Mouse (Mus musculus) liver, embryonic 15.5 days (tissue): ENCODE measurements around the gene Fzd2. TPM values are rescaled to one million over a fixed set of nuclear protein-coding genes. Genes with fewer than 3 reads are reported as not detected.
A peak's percentile ranks its signal among the peaks of the same experiment; 100 is the strongest.

Experiments used
- ATAC-seq: fragments of 200-750 bp; cut with Nextera tagmentation; 2 replicates; pipeline ENCODE4 v1.8.0; 2017; ENCODE audit warnings: moderate number of reproducible peaks, mild to moderate bottlenecking, moderate library complexity; ENCODE audit not compliant: insufficient read depth
- H3K27ac ChIP-seq: fragments of 300-500 bp; sonication (generic); replicated peaks from 2 replicates; pipeline ENCODE4 v1.5.1; 2015; ENCODE audit warnings: mild to moderate bottlenecking, inconsistent platforms
- H3K27me3 ChIP-seq: fragments of 300-500 bp; sonication (generic); 2 replicates; pipeline ENCODE4 v1.6.1; 2015; ENCODE audit warnings: mild to moderate bottlenecking, inconsistent platforms
- H3K36me3 ChIP-seq: fragments of 300-500 bp; sonication (generic); replicated peaks from 2 replicates; pipeline ENCODE4 v1.6.1; 2015; ENCODE audit warnings: moderate library complexity, mild to moderate bottlenecking, inconsistent platforms
- H3K4me1 ChIP-seq: fragments of 300-500 bp; sonication (generic); replicated peaks from 2 replicates; pipeline ENCODE4 v1.6.1; 2015; ENCODE audit warnings: inconsistent platforms
- H3K4me2 ChIP-seq: fragments of 300-500 bp; sonication (generic); 2 replicates; pipeline ENCODE4 v1.6.1; 2015; ENCODE audit warnings: moderate library complexity, mild to moderate bottlenecking, inconsistent platforms
- H3K4me3 ChIP-seq: fragments of 300-500 bp; sonication (generic); replicated peaks from 2 replicates; pipeline ENCODE4 v1.5.1; 2015; ENCODE audit warnings: mild to moderate bottlenecking, inconsistent platforms
- H3K9ac ChIP-seq: fragments of 300-500 bp; sonication (generic); 2 replicates; pipeline ENCODE4 v1.6.1; 2015; ENCODE audit warnings: moderate library complexity, mild to moderate bottlenecking, inconsistent platforms
- H3K9me3 ChIP-seq: fragments of 300-500 bp; sonication (generic); replicated peaks from 2 replicates; pipeline ENCODE4 v1.6.1; 2016; ENCODE audit warnings: inconsistent platforms
- WGBS: fragments of 180-500 bp; shearing (Covaris S2); methylation state at CpG from one replicate; pipeline ENCODE4 v1.1.7; 2015; ENCODE audit warnings: mixed read lengths; ENCODE audit not compliant: insufficient replicate concordance; 5-methylcytosine and 5-hydroxymethylcytosine counted together
- polyA plus RNA-seq: library from polyadenylated mRNA; unstranded; fragments of >200 nt; fragmentation: Nextera tagmentation; extraction: Ambion mirVana; gene quantifications from 2 replicates; pipeline ENCODE4 v1.2.1, GENCODE M21; 2015

Gene Fzd2
- polyA plus RNA-seq, 1 experiment from 2014 or later = 0.41 TPM

GRCm38 (mm10) chr11:102582016-102582610 is 22.1 kb upstream of the Fzd2 start:
- Histone ChIP-seq H3K9me3 (no peaks in the 10 kb centered on the region), H3K36me3 (no peaks in the 10 kb centered on the region), H3K4me1 (peaks cover 11% of the 10 kb centered on the region), H3K4me2 (no peak overlapping the region), H3K4me3 (no peak overlapping the region), H3K27ac (no peak overlapping the region), H3K27me3 (peaks cover 55% of the 10 kb centered on the region), H3K9ac (no peak overlapping the region)
- WGBS = 42% methylated on average over 13 of the region's 13 CpGs
- no peak for ATAC-seq

GRCm38 (mm10) chr11:102582736-102583135 is 21.5 kb upstream of the Fzd2 start:
- Histone ChIP-seq H3K27me3 (peaks cover 51% of the 10 kb centered on the region), H3K4me1 (peaks cover 11% of the 10 kb centered on the region), H3K27ac (no peak overlapping the region), H3K9me3 (no peaks in the 10 kb centered on the region), H3K9ac (no peak overlapping the region), H3K4me3 (no peak overlapping the region), H3K36me3 (no peaks in the 10 kb centered on the region), H3K4me2 (no peak overlapping the region)
- ATAC-seq = no peak
- 25% methylated on average over 5 of the region's 5 CpGs for WGBS

- Histone ChIP-seq H3K4me3 (no peak overlapping the region), H3K9me3 (no peaks in the 10 kb centered on the region), H3K4me1 (no peaks in the 10 kb centered on the region), H3K27me3 (peaks cover 25% of the 10 kb centered on the region), H3K27ac (no peak overlapping the region), H3K4me2 (no peak overlapping the region), H3K9ac (no peak overlapping the region), H3K36me3 (no peaks in the 10 kb centered on the region)
- 77% methylated on average over 4 of the region's 4 CpGs for WGBS
- ATAC-seq = no peak
These were observed 17.6 kb upstream of the Fzd2 start for GRCm38 (mm10) chr11:102586445-102587130.

- ATAC-seq = no peak
- no peaks in the 10 kb centered on the region for H3K9me3 ChIP-seq
- no peak overlapping the region for H3K4me3 ChIP-seq
- H3K27ac ChIP-seq = no peak overlapping the region
- no peak overlapping the region for H3K4me2 ChIP-seq
- WGBS = 59% methylated on average over 3 of the region's 3 CpGs
- no peaks in the 10 kb centered on the region for H3K36me3 ChIP-seq
- H3K9ac ChIP-seq = no peak overlapping the region
- peaks cover 16% of the 10 kb centered on the region for H3K27me3 ChIP-seq
- no peaks in the 10 kb centered on the region for H3K4me1 ChIP-seq
These were observed 16.6 kb upstream of the Fzd2 start for GRCm38 (mm10) chr11:102587554-102587953.

GRCm38 (mm10) chr11:102595341-102595820 is 8.8 kb upstream of the Fzd2 start:
- Histone ChIP-seq H3K36me3 (no peaks in the 10 kb centered on the region), H3K9me3 (no peaks in the 10 kb centered on the region), H3K4me1 (no peaks in the 10 kb centered on the region), H3K4me3 (no peak overlapping the region), H3K9ac (no peak overlapping the region), H3K27ac (no peak overlapping the region), H3K4me2 (no peak overlapping the region), H3K27me3 (peaks cover 25% of the 10 kb centered on the region)
- no peak for ATAC-seq
- 24% methylated on average over 4 of the region's 4 CpGs for WGBS

- H3K9me3 ChIP-seq = no peaks in the 10 kb centered on the region
- no peak overlapping the region for H3K4me3 ChIP-seq
- no peak for ATAC-seq
- WGBS = 56% methylated on average over 3 of the region's 3 CpGs
- H3K27me3 ChIP-seq = peaks cover 69% of the 10 kb centered on the region
- no peaks in the 10 kb centered on the region for H3K36me3 ChIP-seq
- H3K4me1 ChIP-seq = peaks cover 5% of the 10 kb centered on the region
- no peak overlapping the region for H3K27ac ChIP-seq
- H3K4me2 ChIP-seq = no peak overlapping the region
- H3K9ac ChIP-seq = no peak overlapping the region
These were observed 4.3 kb upstream of the Fzd2 start for GRCm38 (mm10) chr11:102599912-102600311.

GRCm38 (mm10) chr11:102602816-102603495 is 1.2 kb upstream of the Fzd2 start:
- peaks cover 82% of the 10 kb centered on the region for H3K27me3 ChIP-seq

GRCm38 (mm10) chr11:102603496-102603850 is 723 bp upstream of the Fzd2 start:
- H3K9ac ChIP-seq = no peak overlapping the region
- peaks cover 9% of the 10 kb centered on the region for H3K4me1 ChIP-seq
- H3K4me2 ChIP-seq = peak overlapping the region; percentile 52
- H3K4me3 ChIP-seq = peak overlapping the region; percentile 43
- H3K9me3 ChIP-seq = no peaks in the 10 kb centered on the region
- ATAC-seq = no peak
- peaks cover 87% of the 10 kb centered on the region for H3K27me3 ChIP-seq
- no peaks in the 10 kb centered on the region for H3K36me3 ChIP-seq
- WGBS = 1% methylated on average over 10 of the region's 10 CpGs
- no peak overlapping the region for H3K27ac ChIP-seq

More at GRCm38 (mm10) chr11:102602816-102603495, 1.2 kb upstream of the Fzd2 start:
- Histone ChIP-seq H3K9ac (no peak overlapping the region), H3K27ac (no peak overlapping the region), H3K36me3 (no peaks in the 10 kb centered on the region), H3K9me3 (no peaks in the 10 kb centered on the region), H3K4me1 (peaks cover 9% of the 10 kb centered on the region), H3K4me2 (peak overlapping the region; percentile 52), H3K4me3 (peak overlapping the region; percentile 43)
- no peak for ATAC-seq
- 12% methylated on average over 13 of the region's 13 CpGs for WGBS

GRCm38 (mm10) chr11:102604777-102605552 is 769 bp downstream of the Fzd2 start:
- Histone ChIP-seq H3K4me2 (peak overlapping the region; percentile 52), H3K27ac (no peak overlapping the region), H3K4me3 (peak overlapping the region; percentile 43), H3K9me3 (no peaks in the 10 kb centered on the region), H3K9ac (no peak overlapping the region), H3K4me1 (peaks cover 9% of the 10 kb centered on the region), H3K27me3 (peaks cover 99% of the 10 kb centered on the region), H3K36me3 (no peaks in the 10 kb centered on the region)
- no peak for ATAC-seq
- WGBS = under 1% methylated on average over 74 of the region's 74 CpGs

GRCm38 (mm10) chr11:102605553-102606416 is 1.6 kb downstream of the Fzd2 start:
- Histone ChIP-seq H3K27me3 (peaks cover 99% of the 10 kb centered on the region), H3K36me3 (no peaks in the 10 kb centered on the region), H3K27ac (no peak overlapping the region), H3K4me3 (peak overlapping the region; percentile 43; the same call in 1 of the 2 replicates), H3K4me1 (peaks cover 9% of the 10 kb centered on the region), H3K9ac (no peak overlapping the region), H3K4me2 (peak overlapping the region; percentile 52; the same call in 1 of the 2 replicates), H3K9me3 (no peaks in the 10 kb centered on the region)
- 5% methylated on average over 62 of the region's 62 CpGs for WGBS
- ATAC-seq = no peak
